Mouse (Mus musculus): Measurements from ENCODE around the gene Golga4. TPM values are rescaled to one million over a fixed set of nuclear protein-coding genes. Genes with fewer than 3 reads are reported as not detected.

Gene Golga4
- polyA plus RNA-seq (2012; rRNA removed): 5.1 and 7.2 TPM in 2 replicates

GRCm38 (mm10) chr9:118506020-118506403, at the start of gene Golga4:
Golga4 (plus strand) TSS chr9:118506267.
- no peak for TF ChIP-seq POLR2A (IDR thresholded peaks at IDR 0.05; ENCODE audit: low read depth, low read length)
- no peak for TF ChIP-seq CTCF (IDR thresholded peaks at IDR 0.05; ENCODE audit: extremely low read depth, insufficient read depth, insufficient read length, insufficient replicate concordance)
- Histone ChIP-seq H3K27ac (ENCODE audit: insufficient read depth, low read length) (peak within 1 kb of the TSS; percentile 23; the same call in 1 of the 2 replicates), H3K27me3 (ENCODE audit: control insufficient read depth, insufficient read depth, low read length) (no peaks in the 10 kb centered on the region), H3K36me3 (ENCODE audit: control insufficient read depth, insufficient read depth, low read length) (no peaks in the 10 kb centered on the region), H3K4me3 (ENCODE audit: extremely low read depth, insufficient read depth, insufficient read length) (peak within 1 kb of the TSS; percentile 91), H3K4me1 (ENCODE audit: control insufficient read depth, insufficient read depth, insufficient read length) (peaks cover 2% of the 10 kb centered on the region; the same call in 1 of the 2 replicates)
- peak; percentile 50 to 90 for DNase-seq (ENCODE audit: low read depth in 1 of 2, low spot score in 2 of 2)
- 1% methylated on average over 35 of the region's 43 CpGs for WGBS

- Histone ChIP-seq H3K27ac (ENCODE audit: insufficient read depth, low read length) (no peak overlapping the region), H3K4me3 (ENCODE audit: extremely low read depth, insufficient read depth, insufficient read length) (no peak overlapping the region), H3K27me3 (ENCODE audit: control insufficient read depth, insufficient read depth, low read length) (no peaks in the 10 kb centered on the region), H3K36me3 (ENCODE audit: control insufficient read depth, insufficient read depth, low read length) (no peaks in the 10 kb centered on the region), H3K4me1 (ENCODE audit: control insufficient read depth, insufficient read depth, insufficient read length) (peaks cover 2% of the 10 kb centered on the region; the same call in 1 of the 2 replicates)
- DNase-seq (ENCODE audit: low read depth in 1 of 2, low spot score in 2 of 2): no peak
- WGBS: 32% methylated on average over 6 of the region's 6 CpGs
- TF ChIP-seq POLR2A (IDR thresholded peaks at IDR 0.05; ENCODE audit: low read depth, low read length) (no peak), CTCF (IDR thresholded peaks at IDR 0.05; ENCODE audit: extremely low read depth, insufficient read depth, insufficient read length, insufficient replicate concordance) (no peak)
Observed at GRCm38 (mm10) chr9:118456405-118456804, 49.7 kb upstream of the Golga4 start.

- Histone ChIP-seq H3K27ac (ENCODE audit: insufficient read depth, low read length) (no peak overlapping the region), H3K27me3 (ENCODE audit: control insufficient read depth, insufficient read depth, low read length) (no peaks in the 10 kb centered on the region), H3K36me3 (ENCODE audit: control insufficient read depth, insufficient read depth, low read length) (no peaks in the 10 kb centered on the region), H3K4me1 (ENCODE audit: control insufficient read depth, insufficient read depth, insufficient read length) (peaks cover 2% of the 10 kb centered on the region; the same call in 1 of the 2 replicates), H3K4me3 (ENCODE audit: extremely low read depth, insufficient read depth, insufficient read length) (no peak overlapping the region)
- no peak for DNase-seq (ENCODE audit: low read depth in 1 of 2, low spot score in 2 of 2)
- 63% methylated on average over 5 of the region's 5 CpGs for WGBS
- TF ChIP-seq POLR2A (IDR thresholded peaks at IDR 0.05; ENCODE audit: low read depth, low read length): no peak
- TF ChIP-seq CTCF (IDR thresholded peaks at IDR 0.05; ENCODE audit: extremely low read depth, insufficient read depth, insufficient read length, insufficient replicate concordance): no peak
Observed at GRCm38 (mm10) chr9:118458039-118458438, 48.0 kb upstream of the Golga4 start.

GRCm38 (mm10) chr9:118464031-118464430, 42.0 kb upstream of the Golga4 start:
- Histone ChIP-seq H3K4me3 (ENCODE audit: extremely low read depth, insufficient read depth, insufficient read length) (no peak overlapping the region), H3K36me3 (ENCODE audit: control insufficient read depth, insufficient read depth, low read length) (no peaks in the 10 kb centered on the region), H3K4me1 (ENCODE audit: control insufficient read depth, insufficient read depth, insufficient read length) (no peaks in the 10 kb centered on the region), H3K27ac (ENCODE audit: insufficient read depth, low read length) (no peak overlapping the region), H3K27me3 (ENCODE audit: control insufficient read depth, insufficient read depth, low read length) (peaks cover 2% of the 10 kb centered on the region; the same call in 1 of the 2 replicates)
- WGBS: 73% methylated on average over 1 of the region's 1 CpGs
- no peak for DNase-seq (ENCODE audit: low read depth in 1 of 2, low spot score in 2 of 2)
- TF ChIP-seq POLR2A (IDR thresholded peaks at IDR 0.05; ENCODE audit: low read depth, low read length): no peak
- TF ChIP-seq CTCF (IDR thresholded peaks at IDR 0.05; ENCODE audit: extremely low read depth, insufficient read depth, insufficient read length, insufficient replicate concordance): no peak

- no peak for DNase-seq (ENCODE audit: low read depth in 1 of 2, low spot score in 2 of 2)
- Histone ChIP-seq H3K27ac (ENCODE audit: insufficient read depth, low read length) (no peak overlapping the region), H3K4me1 (ENCODE audit: control insufficient read depth, insufficient read depth, insufficient read length) (no peaks in the 10 kb centered on the region), H3K27me3 (ENCODE audit: control insufficient read depth, insufficient read depth, low read length) (peaks cover 2% of the 10 kb centered on the region; the same call in 1 of the 2 replicates), H3K36me3 (ENCODE audit: control insufficient read depth, insufficient read depth, low read length) (no peaks in the 10 kb centered on the region), H3K4me3 (ENCODE audit: extremely low read depth, insufficient read depth, insufficient read length) (no peak overlapping the region)
- 32% methylated on average over 14 of the region's 14 CpGs for WGBS
- no peak for TF ChIP-seq CTCF (IDR thresholded peaks at IDR 0.05; ENCODE audit: extremely low read depth, insufficient read depth, insufficient read length, insufficient replicate concordance)
- no peak for TF ChIP-seq POLR2A (IDR thresholded peaks at IDR 0.05; ENCODE audit: low read depth, low read length)
Observed at GRCm38 (mm10) chr9:118468301-118468700, 37.8 kb upstream of the Golga4 start.

- no peak for DNase-seq (ENCODE audit: low read depth in 1 of 2, low spot score in 2 of 2)
- TF ChIP-seq POLR2A (IDR thresholded peaks at IDR 0.05; ENCODE audit: low read depth, low read length) (no peak), CTCF (IDR thresholded peaks at IDR 0.05; ENCODE audit: extremely low read depth, insufficient read depth, insufficient read length, insufficient replicate concordance) (no peak)
- 26% methylated on average over 16 of the region's 16 CpGs for WGBS
Observed at GRCm38 (mm10) chr9:118469272-118469671, 36.8 kb upstream of the Golga4 start.

GRCm38 (mm10) chr9:118471296-118471695, 34.8 kb upstream of the Golga4 start:
- H3K4me1 ChIP-seq (ENCODE audit: control insufficient read depth, insufficient read depth, insufficient read length): no peaks in the 10 kb centered on the region
- H3K4me3 ChIP-seq (ENCODE audit: extremely low read depth, insufficient read depth, insufficient read length): no peak overlapping the region
- no peak overlapping the region for H3K27ac ChIP-seq (ENCODE audit: insufficient read depth, low read length)
- no peaks in the 10 kb centered on the region for H3K36me3 ChIP-seq (ENCODE audit: control insufficient read depth, insufficient read depth, low read length)
- 60% methylated on average over 3 of the region's 3 CpGs for WGBS
- no peak for DNase-seq (ENCODE audit: low read depth in 1 of 2, low spot score in 2 of 2)
- peaks cover 3% of the 10 kb centered on the region for H3K27me3 ChIP-seq (ENCODE audit: control insufficient read depth, insufficient read depth, low read length)
- TF ChIP-seq CTCF (IDR thresholded peaks at IDR 0.05; ENCODE audit: extremely low read depth, insufficient read depth, insufficient read length, insufficient replicate concordance) (no peak), POLR2A (IDR thresholded peaks at IDR 0.05; ENCODE audit: low read depth, low read length) (no peak)

More at GRCm38 (mm10) chr9:118469272-118469671, 36.8 kb upstream of the Golga4 start:
- Histone ChIP-seq H3K4me3 (ENCODE audit: extremely low read depth, insufficient read depth, insufficient read length) (no peak overlapping the region), H3K27ac (ENCODE audit: insufficient read depth, low read length) (no peak overlapping the region), H3K36me3 (ENCODE audit: control insufficient read depth, insufficient read depth, low read length) (no peaks in the 10 kb centered on the region), H3K27me3 (ENCODE audit: control insufficient read depth, insufficient read depth, low read length) (peaks cover 2% of the 10 kb centered on the region; the same call in 1 of the 2 replicates), H3K4me1 (ENCODE audit: control insufficient read depth, insufficient read depth, insufficient read length) (no peaks in the 10 kb centered on the region)

All from spleen, adult 2 months (tissue).